ENCODE assay signal across 15 mouse cellular contexts in genomic region chr4:69395451-69395850, GRCm38 (mm10).
"Had no signal": no experiment of that assay in that cellular context is flagged by ENCODE, and none has a peak within 500 bp of the region (broad histone marks: within the 10 kb centered on the region; RNA-seq: fewer than 3 reads in every experiment).

No protein-coding gene starts in this region.

- H3K9me3 ChIP-seq: kidney, embryonic 15.5 days; liver, embryonic 13.5 days; midbrain, embryonic 12.5 days; midbrain, embryonic 15.5 days; neural tube, embryonic 13.5 days had no signal

- H3K36me3 ChIP-seq: kidney, embryonic 15.5 days; liver, embryonic 13.5 days; midbrain, embryonic 12.5 days; midbrain, embryonic 15.5 days; neural tube, embryonic 13.5 days had no signal

- H3K27me3 ChIP-seq: kidney, embryonic 15.5 days; liver, embryonic 13.5 days; midbrain, embryonic 12.5 days; midbrain, embryonic 15.5 days; neural tube, embryonic 13.5 days had no signal

- H3K27ac ChIP-seq: kidney, embryonic 15.5 days; left cerebral cortex, adult 2 months; liver, embryonic 13.5 days; macrophage; midbrain, embryonic 12.5 days; midbrain, embryonic 15.5 days; neural tube, embryonic 13.5 days had no signal

- H3K9ac ChIP-seq: kidney, embryonic 15.5 days; liver, embryonic 13.5 days; lung, embryonic 14.5 days; midbrain, embryonic 12.5 days; midbrain, embryonic 15.5 days; neural tube, embryonic 13.5 days had no signal

- H3K4me1 ChIP-seq: kidney, embryonic 15.5 days; liver, embryonic 13.5 days; midbrain, embryonic 12.5 days; midbrain, embryonic 15.5 days; neural tube, embryonic 13.5 days had no signal

- H3K4me3 ChIP-seq: kidney, embryonic 15.5 days; left cerebral cortex, adult 2 months; liver, embryonic 13.5 days; midbrain, embryonic 12.5 days; midbrain, embryonic 15.5 days; myocyte; neural tube, embryonic 13.5 days had no signal

- ATAC-seq: lung, postnatal 0 days; midbrain, embryonic 15.5 days had no signal

- DNase-seq: kidney, postnatal 10 days; kidney, postnatal 36 days; layer of hippocampus, postnatal 36 days; liver, embryonic 13.5 days; lung, embryonic 14.5 days; thymus, adult 18-20 months; thymus, postnatal 36 days had no signal

- H3K4me2 ChIP-seq: kidney, embryonic 15.5 days; liver, embryonic 13.5 days; lung, embryonic 14.5 days; midbrain, embryonic 12.5 days; midbrain, embryonic 15.5 days; neural tube, embryonic 13.5 days had no signal
